Comparison of ENCODE assay signal across 10 mouse cellular contexts in the genomic region with DNA sequence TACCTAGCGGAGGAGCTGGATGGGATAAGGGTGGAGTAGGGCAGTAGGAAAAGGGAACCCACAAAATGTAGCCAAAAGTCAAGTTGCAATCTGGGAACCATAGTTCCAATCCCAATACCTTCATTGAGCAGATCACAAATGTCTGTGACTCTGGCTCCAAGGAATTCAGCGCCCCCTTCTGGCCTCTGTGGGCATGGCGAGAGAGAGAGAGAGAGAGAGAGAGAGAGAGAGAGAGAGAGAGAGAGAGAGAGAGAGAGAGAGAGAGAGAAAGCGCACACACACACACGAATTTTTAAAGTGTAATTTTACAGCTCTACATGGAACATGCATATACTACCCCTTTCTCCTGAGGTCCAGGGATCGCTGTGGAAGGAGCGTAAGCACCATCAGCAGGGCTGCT. TPM values are rescaled to one million over a fixed set of nuclear protein-coding genes. Genes with fewer than 3 reads are reported as not detected.
DNase-seq lines count a peak whose midpoint lies in the region; ATAC-seq and TF ChIP-seq lines count a peak whose summit lies in the region.
"Had no signal": no experiment of that assay in that cellular context is flagged by ENCODE, and none has a peak within 500 bp of the region (broad histone marks: within the 10 kb centered on the region; RNA-seq: fewer than 3 reads in every experiment).

No protein-coding gene starts in this region.

- no peaks in the 10 kb centered on the region for H3K4me1 ChIP-seq in heart, postnatal 0 days (ENCODE audit: control insufficient read depth, insufficient read depth)
- no peaks in the 10 kb centered on the region for H3K4me1 ChIP-seq in heart, embryonic 11.5 days (ENCODE audit: control insufficient read depth, insufficient read depth, low read length)
- H3K4me1 ChIP-seq in spleen, adult 2 months (ENCODE audit: control insufficient read depth, insufficient read depth, insufficient read length): no peaks in the 10 kb centered on the region; the same call in 1 of the 2 replicates

- TF ChIP-seq CTCF in heart, postnatal 0 days (IDR thresholded peaks at IDR 0.05; ENCODE audit: low read depth): peak; percentile 21; the same call in 1 of the 2 replicates
- TF ChIP-seq CTCF in spleen, adult 2 months (IDR thresholded peaks at IDR 0.05; ENCODE audit: extremely low read depth, insufficient read depth, insufficient read length, insufficient replicate concordance): peak; percentile 22; the same call in 1 of the 2 replicates

- H3K27me3 ChIP-seq in heart, postnatal 0 days (ENCODE audit: control insufficient read depth, insufficient read depth, low read length): no peaks in the 10 kb centered on the region
- H3K27me3 ChIP-seq in heart, embryonic 11.5 days (ENCODE audit: control insufficient read depth, insufficient read depth, low read length): 0 out of 2 replicates have a peak, but pooled peaks cover 2% of the 10 kb centered on the region
- no peaks in the 10 kb centered on the region for H3K27me3 ChIP-seq in spleen, adult 2 months (ENCODE audit: control insufficient read depth, insufficient read depth, low read length)
- H3K27me3 ChIP-seq: heart, embryonic 15.5 days had no signal

- no peak for DNase-seq in heart, postnatal 0 days (ENCODE audit: low spot score)
- DNase-seq in spleen, adult 2 months (ENCODE audit: low read depth in 1 of 2, low spot score in 2 of 2): no peak
- no peak for DNase-seq in spleen, postnatal 36 days (ENCODE audit: low spot score in 2 of 2)
- DNase-seq in embryo, embryonic 9.5 days (ENCODE audit: extremely low spot score): peak; percentile 12
- peak; percentile 60 for DNase-seq in retina, embryonic 14.5 days (ENCODE audit: low spot score)
- DNase-seq in frontal cortex, postnatal 14 days (ENCODE audit: low spot score in 2 of 2): no peak
- no peak for DNase-seq in ovary, postnatal 10 days (ENCODE audit: low spot score)

- H3K4me2 ChIP-seq in heart, postnatal 0 days (ENCODE audit: low read depth, low read length): no peak overlapping the region
- H3K4me2 ChIP-seq in heart, embryonic 11.5 days: no peak overlapping the region
- H3K4me2 ChIP-seq: heart, embryonic 15.5 days had no signal

- WGBS in heart, postnatal 0 days: 27% methylated on average over 6 of the region's 7 CpGs
- WGBS in heart, embryonic 11.5 days (ENCODE audit: insufficient replicate concordance): 23% methylated on average over 6 of the region's 7 CpGs
- WGBS in spleen, adult 2 months: 22% methylated on average over 5 of the region's 7 CpGs

- no peak overlapping the region for H3K27ac ChIP-seq in heart, postnatal 0 days (ENCODE audit: low read depth)
- no peak overlapping the region for H3K27ac ChIP-seq in heart, embryonic 11.5 days (ENCODE audit: low read depth, low read length)
- no peak overlapping the region for H3K27ac ChIP-seq in spleen, adult 2 months (ENCODE audit: insufficient read depth, low read length)
- H3K27ac ChIP-seq: heart, embryonic 15.5 days had no signal

- H3K9me3 ChIP-seq in heart, postnatal 0 days (replicated peaks; ENCODE audit: control insufficient read depth, low read length): no peaks in the 10 kb centered on the region
- H3K9me3 ChIP-seq in heart, embryonic 11.5 days (replicated peaks; ENCODE audit: control insufficient read depth, low read length): peaks cover 3% of the 10 kb centered on the region; the same call in 1 of the 2 replicates
- H3K9me3 ChIP-seq: heart, embryonic 15.5 days had no signal

- no peak overlapping the region for H3K4me3 ChIP-seq in heart, postnatal 0 days (ENCODE audit: low read depth, low read length)
- no peak overlapping the region for H3K4me3 ChIP-seq in heart, embryonic 11.5 days (ENCODE audit: low read depth, low read length)
- H3K4me3 ChIP-seq in spleen, adult 2 months (ENCODE audit: extremely low read depth, insufficient read depth, insufficient read length): no peak overlapping the region
- H3K4me3 ChIP-seq: heart, embryonic 15.5 days had no signal

- H3K9ac ChIP-seq in heart, postnatal 0 days (replicated peaks; ENCODE audit: low read depth, low read length): no peak overlapping the region
- H3K9ac ChIP-seq in heart, embryonic 11.5 days (ENCODE audit: low read depth, low read length): no peak overlapping the region
- H3K9ac ChIP-seq: heart, embryonic 15.5 days had no signal

- no peak for TF ChIP-seq EP300 in heart, postnatal 0 days (IDR thresholded peaks at IDR 0.05; ENCODE audit: low read depth)

- no peaks in the 10 kb centered on the region for H3K36me3 ChIP-seq in heart, postnatal 0 days (replicated peaks; ENCODE audit: control insufficient read depth, insufficient read depth, low read length)
- H3K36me3 ChIP-seq in heart, embryonic 11.5 days (ENCODE audit: control insufficient read depth, insufficient read depth, low read length): no peaks in the 10 kb centered on the region
- H3K36me3 ChIP-seq in spleen, adult 2 months (ENCODE audit: control insufficient read depth, insufficient read depth, low read length): no peaks in the 10 kb centered on the region
- H3K36me3 ChIP-seq: heart, embryonic 15.5 days had no signal

- no peak for ATAC-seq in heart, postnatal 0 days (ENCODE audit: insufficient read depth, low read depth)
- no peak for ATAC-seq in heart, embryonic 11.5 days (replicated peaks; ENCODE audit: insufficient number of reproducible peaks, low FRiP score, low TSS enrichment)

- no peak for TF ChIP-seq POLR2A in spleen, adult 2 months (IDR thresholded peaks at IDR 0.05; ENCODE audit: low read depth, low read length)

RNA-seq across cellular contexts. Expression of a gene that starts 6.8 kb away (rescaled TPM):
- total RNA-seq in heart, postnatal 0 days (2014; rRNA removed; ENCODE audit: low replicate concordance): 0.69 and 2.0 TPM in 2 replicates
- 0.85 and 0.98 TPM in 2 replicates for polyA plus RNA-seq in heart, postnatal 0 days (2015; fragmentation: Nextera tagmentation; extraction: Ambion mirVana)
- polyA plus RNA-seq in heart, embryonic 11.5 days (2014; fragmentation: Nextera tagmentation; extraction: Ambion mirVana): 9.9 and 11.2 TPM in 2 replicates
- polyA plus RNA-seq in spleen, adult 2 months (2012; rRNA removed): 102 and 133 TPM in 2 replicates

RNA-seq across cellular contexts. Expression of a gene that starts 14.2 kb away (rescaled TPM):
- not detected in 2 replicates for total RNA-seq in heart, postnatal 0 days (2014; rRNA removed; ENCODE audit: low replicate concordance)
- not detected in 2 replicates for polyA plus RNA-seq in heart, postnatal 0 days (2015; fragmentation: Nextera tagmentation; extraction: Ambion mirVana)
- polyA plus RNA-seq in heart, embryonic 11.5 days (2014; fragmentation: Nextera tagmentation; extraction: Ambion mirVana): not detected in 2 replicates
- not detected in 2 replicates for polyA plus RNA-seq in spleen, adult 2 months (2012; rRNA removed)

RNA-seq across cellular contexts. Expression of a gene that starts 29.5 kb away (rescaled TPM):
- total RNA-seq in heart, postnatal 0 days (2014; rRNA removed; ENCODE audit: low replicate concordance): not detected in 2 replicates
- 0.14 TPM in 1 of 2 replicates, not detected in the other for polyA plus RNA-seq in heart, postnatal 0 days (2015; fragmentation: Nextera tagmentation; extraction: Ambion mirVana)
- not detected in 2 replicates for polyA plus RNA-seq in heart, embryonic 11.5 days (2014; fragmentation: Nextera tagmentation; extraction: Ambion mirVana)
- polyA plus RNA-seq in spleen, adult 2 months (2012; rRNA removed): 0.18 and 0.26 TPM in 2 replicates
- polyA plus RNA-seq: heart, embryonic 15.5 days; lung, embryonic 16.5 days had no signal

RNA-seq across cellular contexts. Expression of a gene that starts 36.2 kb away (rescaled TPM):
- total RNA-seq in heart, postnatal 0 days (2014; rRNA removed; ENCODE audit: low replicate concordance): 15.5 and 30.2 TPM in 2 replicates
- polyA plus RNA-seq in heart, postnatal 0 days (2015; fragmentation: Nextera tagmentation; extraction: Ambion mirVana): 13.1 and 13.5 TPM in 2 replicates
- polyA plus RNA-seq in heart, embryonic 11.5 days (2014; fragmentation: Nextera tagmentation; extraction: Ambion mirVana): 17.5 and 21.2 TPM in 2 replicates
- 55.7 and 83.3 TPM in 2 replicates for polyA plus RNA-seq in spleen, adult 2 months (2012; rRNA removed)

RNA-seq across cellular contexts. Expression of a gene that starts 46.8 kb away (rescaled TPM):
- 0.95 and 4.1 TPM in 2 replicates for total RNA-seq in heart, postnatal 0 days (2014; rRNA removed; ENCODE audit: low replicate concordance)
- 2.8 and 2.9 TPM in 2 replicates for polyA plus RNA-seq in heart, postnatal 0 days (2015; fragmentation: Nextera tagmentation; extraction: Ambion mirVana)
- polyA plus RNA-seq in heart, embryonic 11.5 days (2014; fragmentation: Nextera tagmentation; extraction: Ambion mirVana): 4.6 and 6.1 TPM in 2 replicates
- polyA plus RNA-seq in spleen, adult 2 months (2012; rRNA removed): 6.5 and 8.2 TPM in 2 replicates

Comparison
In these comparisons a context has a peak if more than half of its experiments do, and no peak if none do; other contexts are left out.
1. DNase-seq: peak in embryo, embryonic 9.5 days (single experiment) and retina, embryonic 14.5 days (single experiment); none in heart, postnatal 0 days (single experiment), spleen, adult 2 months (0 of 2), spleen, postnatal 36 days (0 of 2), frontal cortex, postnatal 14 days (0 of 2) and ovary, postnatal 10 days (single experiment).